Mouse (Mus musculus): ENCODE results near the gene Arpc1b.
A peak's percentile ranks its signal among the peaks of the same experiment; 100 is the strongest.

DNA sequence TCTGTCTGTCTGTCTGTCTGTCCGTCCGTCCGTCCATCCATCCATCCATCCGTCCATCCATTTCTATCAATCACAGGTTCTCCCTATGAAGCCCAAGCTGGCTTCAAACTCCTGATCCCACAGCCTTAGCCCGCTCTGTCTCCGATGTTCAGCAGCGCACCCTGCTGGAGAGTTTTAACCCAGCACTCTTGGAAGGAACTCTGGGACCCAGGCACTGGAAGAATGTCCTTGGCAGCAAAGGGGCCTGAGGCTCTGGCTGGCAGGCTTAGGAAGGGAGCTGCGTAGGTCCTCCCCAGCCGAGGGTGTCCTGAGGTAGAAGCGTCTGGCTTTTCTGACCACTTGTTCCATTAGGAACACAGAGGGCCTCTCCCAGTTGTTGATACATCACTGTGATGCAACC is 2.9 kb downstream of the Arpc1b start:
- TF ChIP-seq CTCF (IDR thresholded peaks at IDR 0.05; ENCODE audit: low read depth): peak; percentile 78
- TF ChIP-seq EP300 (IDR thresholded peaks at IDR 0.05; ENCODE audit: low read depth): no peak
